Mouse (Mus musculus) midbrain, postnatal 0 days (tissue): ENCODE results near the gene Dnah17. TPM values are rescaled to one million over a fixed set of nuclear protein-coding genes. Genes with fewer than 3 reads are reported as not detected.

Source experiments
- ATAC-seq: fragments of 200-750 bp; cut with Nextera tagmentation; 2 replicates; pipeline ENCODE4 v1.8.0; 2017; ENCODE audit warnings: moderate number of reproducible peaks, mild to moderate bottlenecking, moderate TSS enrichment, moderate library complexity; ENCODE audit not compliant: low FRiP score
- DNase-seq: peaks from one replicate; pipeline ENCODE4 v3.0.0-alpha.2; 2015; ENCODE audit warnings: low spot score
- H3K27ac ChIP-seq: fragments of 300-500 bp; sonication (generic); 2 replicates; pipeline ENCODE4 v1.5.1; 2014; ENCODE audit warnings: low read depth, mild to moderate bottlenecking, low read length, mixed read lengths
- H3K27me3 ChIP-seq: fragments of 300-500 bp; sonication (generic); 2 replicates; pipeline ENCODE4 v1.6.1; 2014; ENCODE audit warnings: low read length, control low read depth, mixed read lengths; ENCODE audit not compliant: insufficient read depth
- H3K36me3 ChIP-seq: fragments of 300-500 bp; sonication (generic); 2 replicates; pipeline ENCODE4 v1.6.1; 2014; ENCODE audit warnings: low read length, control low read depth, mixed read lengths; ENCODE audit not compliant: insufficient read depth
- H3K4me1 ChIP-seq: fragments of 300-500 bp; sonication (generic); 2 replicates; pipeline ENCODE4 v1.6.1; 2014; ENCODE audit warnings: mild to moderate bottlenecking, control low read depth, antibody characterized with exemption, low read length, mixed read lengths; ENCODE audit not compliant: insufficient read depth
- H3K4me2 ChIP-seq: fragments of 300-500 bp; sonication (generic); 2 replicates; pipeline ENCODE4 v1.6.1; 2014; ENCODE audit warnings: low read depth, mild to moderate bottlenecking, low read length, mixed read lengths; ENCODE audit not compliant: poor library complexity, severe bottlenecking
- H3K4me3 ChIP-seq: fragments of 300-500 bp; sonication (generic); 2 replicates; pipeline ENCODE4 v1.5.1; 2014; ENCODE audit warnings: low read depth, mild to moderate bottlenecking, low read length, moderate library complexity
- H3K9ac ChIP-seq: fragments of 300-500 bp; sonication (generic); replicated peaks from 2 replicates; pipeline ENCODE4 v1.6.1; 2014; ENCODE audit warnings: mild to moderate bottlenecking, low read length, moderate library complexity, mixed read lengths; ENCODE audit not compliant: poor library complexity, severe bottlenecking
- H3K9me3 ChIP-seq: fragments of 300-500 bp; sonication (generic); 2 replicates; pipeline ENCODE4 v1.6.1; 2016; ENCODE audit warnings: low read length, control low read depth
- CTCF ChIP-seq: IDR thresholded peaks from 2 replicates; pipeline ENCODE4 v1.5.1; 2016; ENCODE audit warnings: antibody characterized with exemption, mild to moderate bottlenecking
- WGBS: fragments of 180-500 bp; shearing (Covaris S2); extraction: QIAGEN DNeasy Blood & Tissue Kit; methylation state at CpG from one replicate; pipeline ENCODE4 v1.1.7; 2014; 5-methylcytosine and 5-hydroxymethylcytosine counted together
- polyA plus RNA-seq: library from polyadenylated mRNA; unstranded; fragments of >200 nt; fragmentation: Nextera tagmentation; extraction: Ambion mirVana; gene quantifications from 2 replicates; pipeline ENCODE4 v1.2.1, GENCODE M21; 2015
- total RNA-seq: library from RNA; depleted of rRNA; stranded (reverse); fragments of >200 nt; gene quantifications from 2 replicates; pipeline ENCODE4 v1.2.3, GENCODE M21; 2014

Gene Dnah17
- total and polyA plus RNA-seq, 2 experiments from 2014 or later: 0.05 to 0.20 TPM

DNA sequence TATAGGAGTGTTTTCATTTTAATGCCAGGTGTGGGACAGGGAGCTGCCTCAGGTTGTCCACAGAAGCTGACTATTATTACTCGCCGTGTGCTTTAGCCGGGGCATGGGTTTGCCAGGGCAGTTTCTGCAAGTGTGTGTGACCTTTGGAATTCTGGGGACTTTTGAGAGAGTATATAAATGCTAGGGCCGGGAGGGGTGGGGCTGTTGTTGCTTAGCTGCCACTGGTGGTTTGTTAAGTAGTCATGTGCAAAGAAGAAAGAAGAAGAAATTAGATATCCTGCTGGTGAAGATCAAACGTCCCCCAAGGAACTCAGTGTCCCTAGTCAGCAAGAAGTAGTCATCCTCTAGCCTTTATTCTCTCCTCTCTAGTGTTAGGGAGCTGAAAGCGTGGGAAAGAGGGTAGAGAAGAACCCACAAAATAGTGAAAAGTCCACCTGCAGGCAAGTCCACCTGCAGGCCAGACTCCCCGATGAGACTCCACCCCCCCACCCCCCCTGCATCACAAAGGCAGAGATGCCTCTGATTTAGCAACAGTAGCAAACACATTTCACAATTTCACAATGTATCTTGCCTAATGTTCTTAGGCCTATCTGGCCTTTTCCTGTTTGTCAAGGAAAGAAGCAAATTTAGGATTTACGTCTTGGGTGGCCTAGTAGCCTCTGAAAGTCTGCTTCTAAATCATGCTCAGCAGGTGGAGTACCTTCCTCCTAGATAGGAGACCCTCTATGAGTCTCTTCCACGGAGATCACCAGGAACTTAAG is 17.6 kb upstream of the Dnah17 start:
- Histone ChIP-seq H3K4me2 (no peak overlapping the region), H3K4me3 (no peak overlapping the region), H3K9ac (no peak overlapping the region), H3K9me3 (no peaks in the 10 kb centered on the region), H3K4me1 (no peaks in the 10 kb centered on the region), H3K27me3 (no peaks in the 10 kb centered on the region), H3K27ac (no peak overlapping the region), H3K36me3 (no peaks in the 10 kb centered on the region)
- TF ChIP-seq CTCF: no peak
- no peak for DNase-seq
- ATAC-seq: no peak
- WGBS: 73% methylated on average over 9 of the region's 9 CpGs

GRCm38 (mm10) chr11:118146446-118146845 is 16.0 kb upstream of the Dnah17 start:
- 95% methylated on average over 10 of the region's 10 CpGs for WGBS
- no peak overlapping the region for H3K9ac ChIP-seq
- ATAC-seq: no peak

GRCm38 (mm10) chr11:118145771-118146351 is 15.4 kb upstream of the Dnah17 start:
- Histone ChIP-seq H3K36me3 (no peaks in the 10 kb centered on the region), H3K4me1 (no peaks in the 10 kb centered on the region), H3K9ac (no peak overlapping the region), H3K4me2 (no peak overlapping the region), H3K27me3 (no peaks in the 10 kb centered on the region), H3K4me3 (no peak overlapping the region), H3K9me3 (no peaks in the 10 kb centered on the region), H3K27ac (no peak overlapping the region)
- DNase-seq: no peak
- no peak for ATAC-seq
- WGBS: 76% methylated on average over 16 of the region's 16 CpGs
- no peak for TF ChIP-seq CTCF

More at GRCm38 (mm10) chr11:118146446-118146845, 16.0 kb upstream of the Dnah17 start:
- Histone ChIP-seq H3K4me1 (no peaks in the 10 kb centered on the region), H3K9me3 (no peaks in the 10 kb centered on the region), H3K36me3 (no peaks in the 10 kb centered on the region), H3K27me3 (no peaks in the 10 kb centered on the region), H3K4me2 (no peak overlapping the region), H3K27ac (no peak overlapping the region), H3K4me3 (no peak overlapping the region)
- no peak for TF ChIP-seq CTCF
- no peak for DNase-seq

DNA sequence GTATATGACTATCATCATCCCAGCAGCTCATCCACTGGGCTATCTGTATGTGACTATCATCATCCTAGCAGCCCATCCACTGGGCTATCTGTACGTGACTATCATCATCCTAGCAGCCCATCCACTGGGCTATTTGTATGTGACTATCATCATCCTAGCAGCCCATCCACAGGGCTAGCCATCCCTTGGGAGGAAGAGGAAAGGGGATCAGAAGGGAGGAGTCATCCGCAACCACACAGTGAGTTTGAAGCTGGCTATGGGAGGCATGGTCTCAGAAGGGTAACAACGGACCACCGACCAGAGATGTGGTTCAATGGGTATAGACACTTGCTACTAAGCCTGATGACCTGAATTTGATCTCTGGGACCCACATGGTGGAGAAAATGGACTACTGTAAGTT is 14.7 kb upstream of the Dnah17 start:
- H3K9me3 ChIP-seq: no peaks in the 10 kb centered on the region
- DNase-seq (no peak), ATAC-seq (no peak)
- H3K36me3 ChIP-seq: no peaks in the 10 kb centered on the region
- H3K27ac ChIP-seq: no peak overlapping the region
- H3K27me3 ChIP-seq: no peaks in the 10 kb centered on the region
- H3K4me3 ChIP-seq: no peak overlapping the region
- no peak for TF ChIP-seq CTCF
- H3K4me1 ChIP-seq: no peaks in the 10 kb centered on the region
- WGBS: 95% methylated on average over 4 of the region's 4 CpGs
- no peak overlapping the region for H3K4me2 ChIP-seq
- no peak overlapping the region for H3K9ac ChIP-seq

GRCm38 (mm10) chr11:118143731-118144130 is 13.3 kb upstream of the Dnah17 start:
- DNase-seq: no peak
- H3K27ac ChIP-seq: no peak overlapping the region
- no peaks in the 10 kb centered on the region for H3K27me3 ChIP-seq
- H3K9ac ChIP-seq: no peak overlapping the region
- no peak overlapping the region for H3K4me2 ChIP-seq
- TF ChIP-seq CTCF: no peak
- H3K9me3 ChIP-seq: no peaks in the 10 kb centered on the region
- no peak overlapping the region for H3K4me3 ChIP-seq
- 98% methylated on average over 4 of the region's 4 CpGs for WGBS
- no peaks in the 10 kb centered on the region for H3K4me1 ChIP-seq
- no peak for ATAC-seq
- H3K36me3 ChIP-seq: no peaks in the 10 kb centered on the region

DNA sequence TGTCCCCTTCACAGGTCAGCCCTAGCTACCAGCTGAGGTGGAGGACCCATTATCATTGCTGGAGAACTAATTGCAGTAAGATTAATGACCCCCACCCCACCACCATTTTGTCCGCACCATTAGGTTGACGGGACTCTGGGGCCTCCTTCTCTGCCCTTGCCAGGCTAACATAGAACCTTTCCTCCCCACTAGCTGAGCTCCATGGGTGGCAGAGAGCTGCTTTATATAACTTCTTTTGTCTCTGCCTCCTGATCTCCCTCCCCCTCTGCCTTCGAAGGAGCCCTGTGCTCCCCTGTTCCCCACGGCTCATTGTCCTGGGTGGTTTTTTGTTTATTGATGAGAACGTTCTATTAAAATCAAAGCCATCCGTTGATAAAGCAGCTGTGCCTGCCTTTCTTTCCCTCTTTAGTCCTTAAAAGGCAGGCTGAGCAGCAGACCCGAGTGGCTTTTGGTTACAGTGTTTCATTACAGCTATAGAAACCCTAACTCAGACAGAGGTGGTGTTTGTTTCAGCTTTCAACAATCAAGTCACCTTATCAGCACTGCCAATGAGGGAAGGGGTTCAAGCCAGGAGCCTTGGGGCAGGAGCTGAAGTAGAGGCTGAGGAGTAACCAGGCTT is 12.2 kb upstream of the Dnah17 start:
- H3K4me3 ChIP-seq: no peak overlapping the region
- 19% methylated on average over 7 of the region's 7 CpGs for WGBS
- no peak overlapping the region for H3K9ac ChIP-seq
- no peaks in the 10 kb centered on the region for H3K4me1 ChIP-seq
- no peaks in the 10 kb centered on the region for H3K9me3 ChIP-seq
- no peaks in the 10 kb centered on the region for H3K27me3 ChIP-seq
- no peak overlapping the region for H3K27ac ChIP-seq
- TF ChIP-seq CTCF: no peak
- ATAC-seq (no peak), DNase-seq (no peak)
- no peak overlapping the region for H3K4me2 ChIP-seq
- H3K36me3 ChIP-seq: no peaks in the 10 kb centered on the region
